Mouse (Mus musculus) kidney, embryonic 15.5 days (tissue): ENCODE measurements around the gene Tenm2. TPM values are rescaled to one million over a fixed set of nuclear protein-coding genes. Genes with fewer than 3 reads are reported as not detected.

Experiments
- ATAC-seq: fragments of 200-750 bp; cut with Nextera tagmentation; replicated peaks from 2 replicates; pipeline ENCODE4 v1.8.0; 2017; ENCODE audit warnings: moderate TSS enrichment; ENCODE audit not compliant: low FRiP score
- H3K27ac ChIP-seq: fragments of 300-500 bp; sonication (generic); 2 replicates; pipeline ENCODE4 v1.5.1; 2015; ENCODE audit warnings: mild to moderate bottlenecking, inconsistent platforms
- H3K27me3 ChIP-seq: fragments of 300-500 bp; sonication (generic); 2 replicates; pipeline ENCODE4 v1.6.1; 2015; ENCODE audit warnings: inconsistent platforms
- H3K36me3 ChIP-seq: fragments of 300-500 bp; sonication (generic); 2 replicates; pipeline ENCODE4 v1.6.1; 2015; ENCODE audit warnings: inconsistent platforms
- H3K4me1 ChIP-seq: fragments of 300-500 bp; sonication (generic); 2 replicates; pipeline ENCODE4 v1.6.1; 2015; ENCODE audit warnings: inconsistent platforms
- H3K4me2 ChIP-seq: fragments of 300-500 bp; sonication (generic); 2 replicates; pipeline ENCODE4 v1.6.1; 2015; ENCODE audit warnings: moderate library complexity, mild to moderate bottlenecking, inconsistent platforms
- H3K4me3 ChIP-seq: fragments of 300-500 bp; sonication (generic); replicated peaks from 2 replicates; pipeline ENCODE4 v1.5.1; 2015; ENCODE audit warnings: mild to moderate bottlenecking, inconsistent platforms
- H3K9ac ChIP-seq: fragments of 300-500 bp; sonication (generic); 2 replicates; pipeline ENCODE4 v1.6.1; 2015; ENCODE audit warnings: mild to moderate bottlenecking, inconsistent platforms
- H3K9me3 ChIP-seq: fragments of 300-500 bp; sonication (generic); replicated peaks from 2 replicates; pipeline ENCODE4 v1.6.1; 2016; ENCODE audit warnings: inconsistent platforms
- WGBS: fragments of 180-500 bp; shearing (Covaris S2); methylation state at CpG from one replicate; pipeline ENCODE4 v1.1.7; 2015; ENCODE audit warnings: mixed read lengths; 5-methylcytosine and 5-hydroxymethylcytosine counted together
- polyA plus RNA-seq: library from polyadenylated mRNA; unstranded; fragments of >200 nt; fragmentation: Nextera tagmentation; extraction: Ambion mirVana; gene quantifications from 2 replicates; pipeline ENCODE4 v1.2.1, GENCODE M21; 2015

The Tenm2 gene
- polyA plus RNA-seq, 1 experiment from 2014 or later, result 0.78 TPM

DNA sequence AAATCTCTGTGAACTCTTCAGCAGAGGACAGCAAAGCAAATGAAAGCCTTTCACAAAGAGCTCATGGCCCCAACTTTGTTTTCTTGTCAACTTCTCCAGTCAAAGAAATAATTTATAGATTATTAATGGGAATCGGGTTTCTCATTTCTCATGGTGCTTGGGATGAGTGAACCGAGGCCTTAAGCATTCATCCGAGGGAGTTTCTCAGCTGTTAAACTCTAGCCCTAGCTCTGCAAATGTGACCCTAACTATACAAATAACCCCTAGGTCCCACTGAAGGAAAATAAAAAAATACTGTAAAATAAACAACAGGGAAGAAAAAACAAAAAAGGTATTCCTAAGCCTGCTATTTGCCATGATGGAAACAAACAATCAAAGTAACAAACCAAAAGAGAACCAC, 349.6 kb downstream of the Tenm2 start:
- no peak overlapping the region for H3K4me2 ChIP-seq
- ATAC-seq, result peak; percentile 62; the same call in 1 of the 2 replicates
- H3K4me1 ChIP-seq, result 0 out of 2 replicates have a peak, but pooled peaks cover 5% of the 10 kb centered on the region
- no peaks in the 10 kb centered on the region for H3K27me3 ChIP-seq
- no peaks in the 10 kb centered on the region for H3K9me3 ChIP-seq
- H3K36me3 ChIP-seq, result no peaks in the 10 kb centered on the region
- H3K27ac ChIP-seq, result no peak overlapping the region
- 26% methylated on average over 3 of the region's 3 CpGs for whole genome bisulfite sequencing
- no peak overlapping the region for H3K9ac ChIP-seq
- no peak overlapping the region for H3K4me3 ChIP-seq

DNA sequence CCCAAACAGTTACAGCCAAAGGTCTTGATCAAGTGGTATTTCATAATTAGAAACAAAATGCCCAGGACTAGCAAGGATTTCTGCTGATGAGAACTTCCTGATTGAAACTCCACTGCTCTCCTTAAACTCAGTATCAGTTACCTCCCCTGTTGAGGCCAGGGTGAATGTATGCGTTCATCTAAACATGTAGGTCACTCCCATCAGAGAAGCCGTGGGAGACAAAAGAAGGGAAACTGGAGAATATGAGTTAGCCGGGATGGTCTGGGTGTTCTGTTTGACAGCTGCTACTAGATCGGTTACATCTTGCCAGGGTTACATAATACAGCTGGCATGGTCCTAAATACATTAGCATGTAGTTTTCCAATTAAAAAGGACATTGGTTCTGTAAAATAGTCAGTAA, 362.8 kb downstream of the Tenm2 start:
- Histone ChIP-seq H3K4me1 (no peaks in the 10 kb centered on the region), H3K4me2 (no peak overlapping the region), H3K27me3 (no peaks in the 10 kb centered on the region), H3K9me3 (no peaks in the 10 kb centered on the region), H3K27ac (peak overlapping the region; percentile 18; the same call in 1 of the 2 replicates), H3K4me3 (no peak overlapping the region), H3K36me3 (no peaks in the 10 kb centered on the region), H3K9ac (no peak overlapping the region)
- ATAC-seq, result peak; percentile 92
- 18% methylated on average over 4 of the region's 4 CpGs for WGBS

DNA sequence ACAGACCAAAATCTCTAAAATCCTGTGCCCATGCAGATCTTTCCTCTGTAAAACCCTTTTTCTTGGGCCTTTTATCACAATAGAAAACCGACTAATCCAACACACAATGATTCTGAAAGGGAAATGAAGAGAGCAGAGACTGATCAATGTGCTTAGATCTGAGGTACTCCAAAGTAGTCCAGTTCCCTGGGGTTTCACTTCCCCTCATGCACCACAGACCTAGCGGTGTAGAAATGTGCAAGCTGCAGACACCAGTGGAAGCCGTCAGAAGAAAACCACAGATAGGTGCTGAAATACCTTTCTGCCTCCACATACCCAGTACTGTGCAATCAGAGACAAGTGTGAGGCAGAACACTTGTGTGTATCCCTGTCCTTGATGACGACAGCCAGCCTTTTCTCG, 365.2 kb downstream of the Tenm2 start:
- no peak for ATAC-seq
- Histone ChIP-seq H3K36me3 (no peaks in the 10 kb centered on the region), H3K27ac (no peak overlapping the region), H3K4me2 (no peak overlapping the region), H3K4me1 (no peaks in the 10 kb centered on the region), H3K9me3 (no peaks in the 10 kb centered on the region), H3K9ac (no peak overlapping the region), H3K4me3 (no peak overlapping the region), H3K27me3 (no peaks in the 10 kb centered on the region)
- 81% methylated on average over 5 of the region's 5 CpGs for whole genome bisulfite sequencing

DNA sequence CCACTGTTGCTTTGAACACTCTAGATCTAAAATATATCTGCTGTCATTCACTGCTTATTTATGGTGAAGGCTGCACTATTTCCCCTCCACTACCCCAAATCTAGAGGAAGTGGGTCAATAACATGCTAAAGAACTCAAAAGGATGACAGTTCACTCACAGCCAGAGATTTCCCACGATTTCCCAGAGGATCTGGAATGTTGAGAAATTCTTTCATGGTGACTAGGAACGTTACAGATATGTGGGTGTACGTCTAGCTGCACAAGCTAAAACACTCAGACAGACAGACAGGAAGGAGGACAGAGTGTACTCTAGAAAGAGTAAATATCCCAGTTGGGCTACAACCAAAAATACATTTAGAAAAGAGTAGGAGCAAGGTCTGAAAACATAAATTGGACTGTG, 384.1 kb downstream of the Tenm2 start:
- no peak for ATAC-seq
- WGBS, result 38% methylated on average over 3 of the region's 3 CpGs
- Histone ChIP-seq H3K9ac (no peak overlapping the region), H3K36me3 (no peaks in the 10 kb centered on the region), H3K27me3 (no peaks in the 10 kb centered on the region), H3K9me3 (no peaks in the 10 kb centered on the region), H3K4me1 (no peaks in the 10 kb centered on the region), H3K4me3 (no peak overlapping the region), H3K4me2 (no peak overlapping the region), H3K27ac (no peak overlapping the region)

DNA sequence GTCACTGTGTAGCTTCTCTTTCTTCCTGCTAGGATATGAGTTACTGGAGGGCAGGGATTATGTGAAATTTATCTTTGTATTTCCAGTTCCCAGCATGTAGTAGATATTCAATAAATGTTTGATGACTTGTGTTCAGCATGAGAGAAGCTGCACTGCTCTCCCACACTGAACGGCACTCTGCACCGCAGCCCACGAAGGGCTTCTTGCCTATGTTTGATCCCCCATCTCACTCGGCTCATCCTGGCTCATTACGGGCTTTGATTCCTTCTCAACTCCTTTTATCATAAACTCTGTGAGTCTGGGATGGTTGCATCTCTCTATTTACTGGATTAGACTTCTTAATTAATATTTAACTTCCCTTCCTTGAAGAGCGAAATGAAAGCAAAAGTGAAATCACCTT, 388.3 kb downstream of the Tenm2 start:
- Histone ChIP-seq H3K4me3 (no peak overlapping the region), H3K9me3 (no peaks in the 10 kb centered on the region), H3K27ac (no peak overlapping the region), H3K36me3 (no peaks in the 10 kb centered on the region), H3K4me1 (no peaks in the 10 kb centered on the region), H3K27me3 (no peaks in the 10 kb centered on the region), H3K4me2 (no peak overlapping the region), H3K9ac (no peak overlapping the region)
- 68% methylated on average over 6 of the region's 6 CpGs for WGBS
- ATAC-seq, result peak; percentile 43; the same call in 1 of the 2 replicates

DNA sequence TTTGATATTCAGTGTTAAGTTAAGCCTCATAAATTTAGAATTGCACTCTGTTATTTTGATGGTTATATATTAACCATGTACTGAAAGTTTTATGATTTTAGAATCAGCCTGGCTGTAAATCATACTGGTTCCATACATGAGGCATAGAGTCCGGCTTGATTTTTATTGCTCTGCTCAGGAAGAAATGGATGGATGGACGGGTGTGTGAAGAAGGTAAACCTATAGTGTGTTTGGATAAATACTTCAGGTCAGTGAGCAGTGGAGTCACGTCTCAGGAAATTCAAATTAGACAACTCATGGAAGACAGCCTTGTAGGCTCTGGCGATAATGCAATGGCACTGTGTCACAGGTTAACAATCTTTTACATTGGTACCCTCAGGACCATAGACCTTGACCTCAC, 402.9 kb downstream of the Tenm2 start:
- no peaks in the 10 kb centered on the region for H3K36me3 ChIP-seq
- no peak overlapping the region for H3K9ac ChIP-seq
- H3K27me3 ChIP-seq, result no peaks in the 10 kb centered on the region
- no peak overlapping the region for H3K4me2 ChIP-seq
- no peaks in the 10 kb centered on the region for H3K9me3 ChIP-seq
- peak; percentile 84 for ATAC-seq
- peaks cover 13% of the 10 kb centered on the region; the same call in 1 of the 2 replicates for H3K4me1 ChIP-seq
- no peak overlapping the region for H3K27ac ChIP-seq
- H3K4me3 ChIP-seq, result no peak overlapping the region
- WGBS, result 15% methylated on average over 4 of the region's 4 CpGs

DNA sequence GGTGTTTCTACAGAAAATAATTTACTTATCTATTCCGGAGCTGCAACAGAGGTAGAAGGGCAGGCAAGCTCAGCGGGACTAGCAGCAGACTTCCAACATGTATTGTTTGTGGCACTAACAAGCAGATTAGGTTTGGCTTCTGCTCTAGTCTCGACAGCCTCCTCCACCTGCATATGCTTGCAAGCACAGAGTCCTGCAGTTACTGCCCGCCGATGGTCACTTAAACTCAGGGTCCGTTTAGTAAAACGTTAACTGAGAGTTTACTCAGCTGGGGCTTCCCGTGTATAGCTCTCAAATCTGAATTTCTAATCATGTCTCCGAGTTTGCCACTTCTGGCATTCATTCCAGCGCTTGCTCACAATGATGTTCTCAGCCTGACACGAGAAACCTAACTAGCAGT, 404.3 kb downstream of the Tenm2 start:
- H3K27me3 ChIP-seq, result no peaks in the 10 kb centered on the region
- no peaks in the 10 kb centered on the region for H3K9me3 ChIP-seq
- peak overlapping the region; percentile 22; the same call in 1 of the 2 replicates for H3K4me2 ChIP-seq
- peak overlapping the region; percentile 54; the same call in 1 of the 2 replicates for H3K27ac ChIP-seq
- H3K4me1 ChIP-seq, result peaks cover 13% of the 10 kb centered on the region; the same call in 1 of the 2 replicates
- ATAC-seq, result peak; percentile 61
- no peak overlapping the region for H3K9ac ChIP-seq
- no peak overlapping the region for H3K4me3 ChIP-seq
- WGBS, result 39% methylated on average over 11 of the region's 11 CpGs
- H3K36me3 ChIP-seq, result no peaks in the 10 kb centered on the region

DNA sequence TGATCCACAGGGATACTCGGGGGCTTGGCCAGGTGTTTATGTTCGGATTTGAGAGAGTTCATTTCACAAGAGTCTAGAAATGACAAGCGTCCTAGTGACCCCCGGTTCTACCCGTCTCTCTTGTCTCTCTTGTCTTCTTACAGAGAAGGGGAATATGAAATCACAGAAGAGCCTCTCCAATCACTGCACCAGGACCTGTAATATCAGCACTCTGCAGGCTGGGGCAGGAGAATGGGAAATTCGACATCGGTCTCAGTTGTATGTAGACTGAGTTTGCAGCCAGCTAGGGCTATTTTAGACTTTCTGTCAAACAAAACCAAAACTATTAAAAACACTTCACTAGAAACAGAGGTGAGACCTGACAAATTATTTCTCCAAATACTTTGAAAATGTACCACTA, 411.1 kb downstream of the Tenm2 start:
- H3K27me3 ChIP-seq, result no peaks in the 10 kb centered on the region
- no peak overlapping the region for H3K27ac ChIP-seq
- no peaks in the 10 kb centered on the region for H3K4me1 ChIP-seq
- H3K36me3 ChIP-seq, result no peaks in the 10 kb centered on the region
- no peak overlapping the region for H3K4me2 ChIP-seq
- 47% methylated on average over 7 of the region's 7 CpGs for WGBS
- ATAC-seq, result no peak
- H3K4me3 ChIP-seq, result no peak overlapping the region
- H3K9ac ChIP-seq, result no peak overlapping the region
- H3K9me3 ChIP-seq, result no peaks in the 10 kb centered on the region

DNA sequence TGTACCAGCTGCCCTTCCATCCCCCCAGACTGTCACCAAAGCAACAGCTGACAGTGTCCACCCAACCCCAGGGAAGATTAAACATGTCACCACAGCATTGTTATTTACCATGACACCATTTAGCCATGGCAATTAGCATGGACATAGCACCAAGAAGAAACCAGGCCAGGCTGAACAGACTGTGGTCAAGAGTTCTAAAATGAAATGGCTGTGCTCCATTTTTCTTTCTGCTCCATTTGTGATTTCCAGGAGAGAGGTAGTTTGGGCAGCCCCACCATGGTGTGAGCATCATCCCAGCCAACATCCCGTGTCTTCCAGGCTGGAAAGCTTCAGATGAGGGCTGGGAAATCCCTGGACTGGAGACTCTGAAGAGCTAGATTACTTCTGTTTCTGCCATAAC, 431.1 kb downstream of the Tenm2 start:
- Histone ChIP-seq H3K27ac (no peak overlapping the region), H3K36me3 (no peaks in the 10 kb centered on the region), H3K9ac (no peak overlapping the region), H3K4me3 (no peak overlapping the region), H3K9me3 (no peaks in the 10 kb centered on the region), H3K4me2 (no peak overlapping the region), H3K4me1 (peaks cover 2% of the 10 kb centered on the region; the same call in 1 of the 2 replicates), H3K27me3 (no peaks in the 10 kb centered on the region)
- no peak for ATAC-seq
- WGBS, result 75% methylated on average over 1 of the region's 1 CpGs

DNA sequence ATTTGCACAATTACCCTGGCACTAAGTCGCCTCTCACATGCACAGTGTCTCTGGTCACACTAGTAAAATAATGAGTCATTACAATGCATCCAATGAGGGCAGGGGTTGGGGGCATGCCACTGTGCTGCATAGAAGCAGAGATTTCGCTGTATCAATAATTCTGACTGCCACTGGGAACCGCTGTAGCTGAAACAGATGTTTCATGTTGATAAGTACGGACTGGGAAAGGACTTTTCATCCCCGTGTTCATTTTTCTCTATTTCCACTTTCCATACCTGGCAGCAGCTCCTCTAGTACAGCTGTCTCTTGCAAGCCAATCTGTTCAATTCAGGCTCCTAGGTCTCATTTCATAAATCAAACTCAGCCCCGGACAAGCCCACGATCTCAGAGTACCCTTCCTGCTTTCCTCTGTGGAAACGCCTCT, 433.5 kb downstream of the Tenm2 start:
- H3K9ac ChIP-seq, result no peak overlapping the region
- WGBS, result 34% methylated on average over 8 of the region's 8 CpGs
- H3K9me3 ChIP-seq, result no peaks in the 10 kb centered on the region
- peak overlapping the region; percentile 15; the same call in 1 of the 2 replicates for H3K4me2 ChIP-seq
- H3K27ac ChIP-seq, result no peak overlapping the region
- H3K4me3 ChIP-seq, result no peak overlapping the region
- H3K36me3 ChIP-seq, result no peaks in the 10 kb centered on the region
- no peak for ATAC-seq
- peaks cover 2% of the 10 kb centered on the region; the same call in 1 of the 2 replicates for H3K4me1 ChIP-seq
- no peaks in the 10 kb centered on the region for H3K27me3 ChIP-seq

DNA sequence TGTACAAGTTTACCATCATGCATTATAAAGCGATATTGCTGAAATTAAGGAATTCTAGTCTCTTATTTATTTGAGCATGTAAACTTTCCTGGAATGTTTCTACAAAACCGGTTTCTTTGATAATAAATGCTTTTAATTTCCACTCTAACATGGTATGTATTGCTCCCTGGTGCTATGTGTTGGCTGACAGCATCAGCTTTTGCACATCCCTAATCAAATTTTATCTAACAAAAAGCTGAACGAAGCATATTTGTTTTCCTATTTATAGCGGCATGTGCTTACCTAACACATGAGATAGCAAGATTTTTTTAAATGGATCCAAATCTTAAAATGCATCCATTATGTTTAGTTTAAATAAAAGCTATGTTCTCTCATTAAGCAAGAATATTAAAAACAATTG, 434.1 kb downstream of the Tenm2 start:
- Histone ChIP-seq H3K27ac (no peak overlapping the region), H3K9me3 (no peaks in the 10 kb centered on the region), H3K9ac (no peak overlapping the region), H3K4me1 (peaks cover 2% of the 10 kb centered on the region; the same call in 1 of the 2 replicates), H3K27me3 (no peaks in the 10 kb centered on the region), H3K4me2 (no peak overlapping the region), H3K4me3 (no peak overlapping the region), H3K36me3 (no peaks in the 10 kb centered on the region)
- no peak for ATAC-seq
- 86% methylated on average over 4 of the region's 4 CpGs for WGBS

DNA sequence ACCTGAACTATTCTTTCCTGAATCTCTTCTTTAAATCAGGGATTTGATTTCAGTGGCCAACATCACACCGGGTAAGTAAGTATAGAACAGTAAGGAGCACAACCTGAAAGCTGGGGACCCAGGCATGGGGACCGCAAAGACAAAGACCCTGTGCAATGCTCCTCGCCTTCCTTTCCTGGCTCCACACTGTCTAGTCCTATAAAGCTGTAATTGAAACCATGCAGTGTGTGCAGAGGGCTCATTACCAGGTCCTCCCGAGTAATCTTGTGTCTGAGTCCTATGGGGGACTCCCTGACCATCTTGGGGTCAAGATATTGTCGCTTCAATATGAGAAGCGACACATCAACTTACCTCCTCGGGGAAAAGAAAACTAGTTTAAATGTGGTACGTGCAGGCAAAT, 436.4 kb downstream of the Tenm2 start:
- WGBS, result 55% methylated on average over 8 of the region's 8 CpGs
- no peak for ATAC-seq
- no peaks in the 10 kb centered on the region for H3K27me3 ChIP-seq
- no peak overlapping the region for H3K4me3 ChIP-seq
- H3K9ac ChIP-seq, result no peak overlapping the region
- peaks cover 2% of the 10 kb centered on the region; the same call in 1 of the 2 replicates for H3K4me1 ChIP-seq
- H3K9me3 ChIP-seq, result no peaks in the 10 kb centered on the region
- no peak overlapping the region for H3K4me2 ChIP-seq
- no peak overlapping the region for H3K27ac ChIP-seq
- H3K36me3 ChIP-seq, result no peaks in the 10 kb centered on the region

DNA sequence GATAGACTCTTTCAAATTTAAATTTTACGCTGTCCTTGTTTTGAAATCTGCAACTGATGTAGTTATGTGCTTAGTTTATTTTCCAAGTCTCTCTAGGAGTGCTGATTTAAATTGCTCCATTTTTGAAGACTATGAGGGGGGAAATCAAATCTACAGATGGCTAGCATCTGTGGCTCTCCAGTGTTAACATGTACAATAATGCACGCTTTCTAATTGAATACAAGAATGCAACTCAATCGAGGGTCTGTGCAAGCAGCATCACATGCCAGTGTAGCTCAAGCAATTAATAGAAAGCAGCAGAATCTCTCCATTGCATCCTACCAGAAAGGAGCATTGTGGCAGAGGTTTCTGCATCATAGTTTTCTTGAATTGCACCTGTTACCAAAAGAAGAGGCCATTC, 477.8 kb downstream of the Tenm2 start:
- no peaks in the 10 kb centered on the region for H3K27me3 ChIP-seq
- H3K4me2 ChIP-seq, result no peak overlapping the region
- no peak overlapping the region for H3K9ac ChIP-seq
- no peaks in the 10 kb centered on the region for H3K4me1 ChIP-seq
- no peak for ATAC-seq
- no peak overlapping the region for H3K4me3 ChIP-seq
- no peaks in the 10 kb centered on the region for H3K9me3 ChIP-seq
- 85% methylated on average over 3 of the region's 3 CpGs for WGBS
- H3K27ac ChIP-seq, result no peak overlapping the region
- no peaks in the 10 kb centered on the region for H3K36me3 ChIP-seq
